Mouse (Mus musculus) limb, embryonic 12.5 days (tissue): ENCODE data around the gene Ccnt1. TPM values are rescaled to one million over a fixed set of nuclear protein-coding genes. Genes with fewer than 3 reads are reported as not detected.
"Not testable (repeated sequence)": the region's sequence is repeated elsewhere in the genome, so short reads cannot be mapped to it uniquely, and the experiment has no call there.

Experiments
- ATAC-seq: fragments of 200-750 bp; cut with Nextera tagmentation; 2 replicates; pipeline ENCODE4 v1.8.0; 2017; ENCODE audit warnings: low read depth, moderate TSS enrichment; ENCODE audit not compliant: insufficient number of reproducible peaks, insufficient read depth, low FRiP score, low TSS enrichment
- H3K27ac ChIP-seq: fragments of 300-500 bp; sonication (generic); 2 replicates; pipeline ENCODE4 v1.5.1; 2016; ENCODE audit warnings: mild to moderate bottlenecking, moderate library complexity
- H3K27me3 ChIP-seq: fragments of 300-500 bp; sonication (generic); 2 replicates; pipeline ENCODE4 v1.6.1; 2016; ENCODE audit warnings: mild to moderate bottlenecking, moderate library complexity
- H3K36me3 ChIP-seq: fragments of 300-500 bp; sonication (generic); 2 replicates; pipeline ENCODE4 v1.6.1; 2016; ENCODE audit warnings: mild to moderate bottlenecking, moderate library complexity
- H3K4me1 ChIP-seq: fragments of 300-500 bp; sonication (generic); replicated peaks from 2 replicates; pipeline ENCODE4 v1.6.1; 2016
- H3K4me2 ChIP-seq: fragments of 300-500 bp; sonication (generic); 2 replicates; pipeline ENCODE4 v1.6.1; 2016; ENCODE audit warnings: mild to moderate bottlenecking, moderate library complexity
- H3K4me3 ChIP-seq: fragments of 300-500 bp; sonication (generic); replicated peaks from 2 replicates; pipeline ENCODE4 v1.5.1; 2016; ENCODE audit warnings: mild to moderate bottlenecking
- H3K9ac ChIP-seq: fragments of 300-500 bp; sonication (generic); replicated peaks from 2 replicates; pipeline ENCODE4 v1.6.1; 2016; ENCODE audit warnings: mild to moderate bottlenecking, moderate library complexity
- H3K9me3 ChIP-seq: fragments of 300-500 bp; sonication (generic); 2 replicates; pipeline ENCODE4 v1.6.1; 2016; ENCODE audit warnings: mild to moderate bottlenecking, moderate library complexity
- WGBS: fragments of 180-500 bp; shearing (Covaris S2); methylation state at CpG from one replicate; pipeline ENCODE4 v1.1.7; 2016; 5-methylcytosine and 5-hydroxymethylcytosine counted together
- polyA plus RNA-seq: library from polyadenylated mRNA; unstranded; fragments of >200 nt; fragmentation: Nextera tagmentation; extraction: Ambion mirVana; gene quantifications from 2 replicates; pipeline ENCODE4 v1.2.1, GENCODE M21; 2016

Ccnt1 gene
- polyA plus RNA-seq, 1 experiment from 2014 or later = 59.4 TPM

DNA sequence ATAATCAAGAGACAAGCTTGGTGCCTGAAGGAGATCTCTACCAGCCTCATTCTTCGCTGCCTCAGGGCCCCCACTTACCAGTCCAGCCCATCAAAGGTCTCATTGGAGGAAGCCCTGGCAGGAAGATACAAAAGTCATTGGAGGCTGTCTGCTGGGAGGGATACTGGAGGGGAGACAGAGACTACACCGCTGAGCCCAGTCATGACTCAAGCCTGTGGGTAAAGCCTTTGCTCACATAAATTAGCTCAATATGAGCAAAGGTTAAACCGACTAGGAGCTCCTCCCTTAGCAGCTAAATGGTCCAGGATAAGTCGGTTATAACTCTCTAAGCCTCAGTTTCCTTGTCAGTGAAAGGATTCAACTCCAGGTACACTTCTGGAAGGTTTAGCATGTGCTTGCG is 24.3 kb upstream of the Ccnt1 start:
- H3K4me3 ChIP-seq = no peak overlapping the region
- WGBS = 91% methylated on average over 5 of the region's 5 CpGs
- H3K36me3 ChIP-seq = peaks cover 99% of the 10 kb centered on the region
- no peak overlapping the region for H3K9ac ChIP-seq
- no peak for ATAC-seq
- no peak overlapping the region for H3K27ac ChIP-seq
- no peaks in the 10 kb centered on the region for H3K27me3 ChIP-seq
- H3K9me3 ChIP-seq = no peaks in the 10 kb centered on the region
- H3K4me1 ChIP-seq = no peaks in the 10 kb centered on the region
- H3K4me2 ChIP-seq = no peak overlapping the region

DNA sequence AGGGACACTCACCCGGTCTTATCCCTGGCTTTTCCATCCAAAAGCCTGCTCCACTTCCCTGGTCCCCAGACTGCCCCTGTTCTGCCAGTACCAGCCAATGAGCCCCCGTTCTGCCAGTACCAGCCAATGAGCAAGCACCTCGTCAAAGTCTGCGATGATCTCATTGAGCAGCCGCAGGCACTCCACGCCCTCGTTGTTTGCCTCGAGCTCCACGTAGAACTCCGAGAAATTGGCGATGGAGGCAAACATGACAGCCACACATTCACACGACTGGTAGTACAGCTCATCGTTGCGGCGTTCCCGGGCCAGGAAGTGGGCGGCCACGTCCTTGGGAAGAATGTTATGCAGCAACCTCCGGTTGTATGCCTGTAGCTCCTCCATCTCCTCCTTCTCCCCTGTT is 23.5 kb upstream of the Ccnt1 start:
- H3K4me1 ChIP-seq = no peaks in the 10 kb centered on the region
- H3K4me3 ChIP-seq = no peak overlapping the region
- WGBS = 78% methylated on average over 19 of the region's 19 CpGs
- H3K27me3 ChIP-seq = no peaks in the 10 kb centered on the region
- no peaks in the 10 kb centered on the region for H3K9me3 ChIP-seq
- no peak overlapping the region for H3K4me2 ChIP-seq
- no peak overlapping the region for H3K27ac ChIP-seq
- no peak for ATAC-seq
- peaks cover 96% of the 10 kb centered on the region for H3K36me3 ChIP-seq
- no peak overlapping the region for H3K9ac ChIP-seq

DNA sequence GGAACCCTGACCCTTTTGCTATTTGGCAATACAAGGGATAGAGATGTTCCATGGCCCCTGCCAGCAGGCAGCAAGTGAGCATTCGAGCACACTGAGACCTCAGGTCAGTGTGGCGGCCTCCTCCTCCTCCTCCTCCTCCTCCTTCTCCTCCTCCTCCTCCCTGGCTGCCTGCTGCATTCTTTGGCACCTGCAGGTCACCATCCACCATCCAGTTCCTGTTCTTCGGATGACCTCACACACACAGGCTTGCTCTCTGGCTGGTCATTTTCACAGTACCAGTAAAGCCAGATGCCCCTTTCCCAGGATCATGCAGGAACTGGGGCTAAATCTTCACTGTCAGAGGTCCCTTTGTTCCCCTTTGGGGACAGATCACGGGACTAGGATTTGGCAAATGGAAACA is 20.7 kb upstream of the Ccnt1 start:
- 80% methylated on average over 4 of the region's 4 CpGs for WGBS
- Histone ChIP-seq H3K36me3 (peaks cover 80% of the 10 kb centered on the region), H3K4me1 (no peaks in the 10 kb centered on the region), H3K9ac (no peak overlapping the region), H3K27ac (no peak overlapping the region), H3K4me3 (no peak overlapping the region), H3K4me2 (no peak overlapping the region), H3K27me3 (no peaks in the 10 kb centered on the region), H3K9me3 (no peaks in the 10 kb centered on the region)
- no peak for ATAC-seq

- Histone ChIP-seq H3K9ac (no peak overlapping the region), H3K36me3 (peaks cover 63% of the 10 kb centered on the region), H3K4me1 (peaks cover 11% of the 10 kb centered on the region; the same call in 1 of the 2 replicates), H3K9me3 (no peaks in the 10 kb centered on the region), H3K27ac (no peak overlapping the region), H3K4me2 (no peak overlapping the region), H3K27me3 (no peaks in the 10 kb centered on the region), H3K4me3 (no peak overlapping the region)
- ATAC-seq = no peak
- WGBS = 55% methylated on average over 7 of the region's 7 CpGs
Measured at GRCm38 (mm10) chr15:98589640-98590336, 19.1 kb upstream of the Ccnt1 start.

- H3K9ac ChIP-seq = no peak overlapping the region
- H3K27ac ChIP-seq = no peak overlapping the region
- H3K4me2 ChIP-seq = no peak overlapping the region
- H3K27me3 ChIP-seq = no peaks in the 10 kb centered on the region
- no peaks in the 10 kb centered on the region for H3K9me3 ChIP-seq
- no peak for ATAC-seq
- no peak overlapping the region for H3K4me3 ChIP-seq
- H3K4me1 ChIP-seq = peaks cover 11% of the 10 kb centered on the region; the same call in 1 of the 2 replicates
- peaks cover 43% of the 10 kb centered on the region for H3K36me3 ChIP-seq
- 89% methylated on average over 11 of the region's 11 CpGs for WGBS
Measured at GRCm38 (mm10) chr15:98587751-98588150, 17.0 kb upstream of the Ccnt1 start.

- not testable (repeated sequence) for H3K4me2 ChIP-seq, ATAC-seq, H3K27me3 ChIP-seq, H3K4me3 ChIP-seq, H3K9ac ChIP-seq, H3K9me3 ChIP-seq, H3K27ac ChIP-seq
- 71% methylated on average over 9 of the region's 9 CpGs for WGBS
- Histone ChIP-seq H3K4me1 (peaks cover 11% of the 10 kb centered on the region; the same call in 1 of the 2 replicates), H3K36me3 (peaks cover 27% of the 10 kb centered on the region)
Measured at GRCm38 (mm10) chr15:98586141-98586540, 15.4 kb upstream of the Ccnt1 start.

DNA sequence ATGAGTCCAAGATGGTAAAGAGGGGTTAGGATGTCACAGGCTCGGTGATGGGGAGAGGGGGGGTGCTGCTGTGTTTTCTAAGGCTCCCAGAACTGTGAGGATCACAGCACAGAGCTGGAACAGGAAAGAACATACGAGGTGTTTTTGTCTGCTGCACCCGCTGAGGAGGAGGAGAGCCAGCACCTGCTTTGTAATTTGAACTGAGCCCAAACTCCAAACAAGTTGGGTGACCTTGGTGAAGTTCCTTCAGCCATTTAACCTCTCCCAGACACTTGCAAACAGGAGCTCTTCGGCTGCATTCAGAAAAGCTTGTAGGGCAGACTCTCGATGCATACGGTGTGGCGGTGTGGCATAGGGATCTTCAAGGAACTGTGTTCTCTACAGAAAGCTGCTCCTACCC is 14.7 kb upstream of the Ccnt1 start:
- ATAC-seq = no peak
- Histone ChIP-seq H3K9ac (no peak overlapping the region), H3K27me3 (no peaks in the 10 kb centered on the region), H3K4me3 (no peak overlapping the region), H3K9me3 (no peaks in the 10 kb centered on the region), H3K27ac (no peak overlapping the region), H3K4me2 (no peak overlapping the region), H3K36me3 (peaks cover 20% of the 10 kb centered on the region), H3K4me1 (peaks cover 11% of the 10 kb centered on the region; the same call in 1 of the 2 replicates)
- 26% methylated on average over 7 of the region's 7 CpGs for WGBS

DNA sequence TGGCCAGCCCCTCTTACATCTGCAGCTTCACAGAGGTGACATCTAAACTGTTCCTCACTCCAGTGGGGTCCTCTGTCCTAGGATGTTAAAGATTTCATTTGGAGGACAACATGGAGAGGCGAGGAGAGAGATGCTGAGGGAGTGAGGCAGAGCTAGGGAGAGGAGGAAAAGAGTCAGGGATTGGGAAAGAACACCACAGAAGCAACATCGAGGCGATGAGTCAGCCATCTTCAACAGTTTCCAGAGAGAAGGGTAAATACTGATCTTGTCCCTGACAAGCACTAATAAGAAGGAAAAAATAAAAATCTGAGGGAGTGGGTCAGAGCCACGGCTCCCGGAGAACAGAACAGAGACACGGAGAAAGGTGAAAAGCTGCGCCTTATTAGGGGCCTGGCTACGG is 12.3 kb upstream of the Ccnt1 start:
- Histone ChIP-seq H3K4me1 (peaks cover 11% of the 10 kb centered on the region; the same call in 1 of the 2 replicates), H3K27ac (no peak overlapping the region), H3K9me3 (no peaks in the 10 kb centered on the region), H3K4me3 (no peak overlapping the region), H3K27me3 (no peaks in the 10 kb centered on the region), H3K36me3 (no peaks in the 10 kb centered on the region), H3K9ac (no peak overlapping the region; the same call in 1 of the 2 replicates), H3K4me2 (no peak overlapping the region)
- no peak for ATAC-seq
- WGBS = 68% methylated on average over 8 of the region's 8 CpGs

DNA sequence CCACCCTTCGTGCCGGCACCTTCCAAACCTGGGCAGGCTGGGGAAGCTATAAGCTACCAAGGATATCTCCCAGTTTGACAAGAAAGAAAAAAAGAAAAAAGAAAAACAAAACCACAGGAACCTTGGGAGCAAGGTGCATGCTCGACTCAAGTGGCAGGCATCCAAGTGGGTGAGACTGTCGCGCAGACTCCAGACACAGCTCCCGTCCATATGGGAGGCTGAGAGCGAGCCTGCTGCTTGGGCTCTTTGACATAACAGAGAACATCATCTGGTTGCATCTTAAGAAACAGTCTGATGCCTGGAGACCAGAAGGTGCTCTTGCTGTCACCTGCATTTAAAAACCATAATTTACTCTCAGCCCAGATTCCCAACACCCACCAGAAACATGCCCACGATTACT is 11.7 kb upstream of the Ccnt1 start:
- ATAC-seq = no peak
- H3K9ac ChIP-seq = no peak overlapping the region
- no peaks in the 10 kb centered on the region for H3K9me3 ChIP-seq
- no peaks in the 10 kb centered on the region for H3K27me3 ChIP-seq
- peaks cover 11% of the 10 kb centered on the region; the same call in 1 of the 2 replicates for H3K4me1 ChIP-seq
- WGBS = 81% methylated on average over 8 of the region's 8 CpGs
- H3K27ac ChIP-seq = no peak overlapping the region
- no peak overlapping the region for H3K4me3 ChIP-seq
- no peak overlapping the region for H3K4me2 ChIP-seq
- H3K36me3 ChIP-seq = no peaks in the 10 kb centered on the region

DNA sequence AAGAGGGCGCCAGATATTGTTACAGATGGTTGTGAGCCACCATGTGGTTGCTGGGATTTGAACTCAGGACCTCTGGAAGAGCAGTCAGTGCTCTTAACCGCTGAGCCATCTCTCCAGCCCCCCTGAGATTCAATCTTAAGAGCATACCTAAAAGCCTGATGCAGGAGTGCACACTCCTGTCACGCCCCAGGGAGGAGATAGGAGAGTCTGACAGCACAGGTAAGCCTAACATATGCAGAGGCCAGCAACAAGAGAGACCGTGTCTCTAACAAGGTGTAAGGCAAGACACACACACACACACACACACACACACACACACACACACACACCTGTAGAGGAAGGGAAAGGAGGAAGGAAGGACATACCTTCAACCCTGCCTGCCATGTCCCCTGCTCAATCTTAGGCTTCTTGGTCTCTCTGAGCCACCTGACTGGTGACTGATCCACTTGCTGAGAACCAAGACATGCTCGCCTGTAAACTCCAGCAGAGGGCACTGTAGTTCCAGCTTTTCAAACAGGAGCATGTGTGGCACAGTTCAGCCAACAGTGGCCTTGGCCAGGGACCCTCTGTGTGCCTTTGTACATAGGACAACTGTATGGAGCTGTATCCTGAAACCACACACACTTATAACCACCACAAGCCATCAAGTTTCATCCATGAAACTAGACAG is 9.2 kb upstream of the Ccnt1 start:
- H3K27me3 ChIP-seq = no peaks in the 10 kb centered on the region
- H3K27ac ChIP-seq = no peak overlapping the region
- H3K4me3 ChIP-seq = no peak overlapping the region
- H3K4me2 ChIP-seq = no peak overlapping the region
- no peaks in the 10 kb centered on the region for H3K9me3 ChIP-seq
- H3K9ac ChIP-seq = no peak overlapping the region
- H3K36me3 ChIP-seq = no peaks in the 10 kb centered on the region
- no peaks in the 10 kb centered on the region for H3K4me1 ChIP-seq
- 46% methylated on average over 5 of the region's 5 CpGs for WGBS
- ATAC-seq = peak; percentile 91

- no peak for ATAC-seq
- no peaks in the 10 kb centered on the region for H3K36me3 ChIP-seq
- H3K9me3 ChIP-seq = no peaks in the 10 kb centered on the region
- H3K27ac ChIP-seq = no peak overlapping the region
- no peak overlapping the region for H3K9ac ChIP-seq
- H3K4me2 ChIP-seq = no peak overlapping the region
- no peak overlapping the region for H3K4me3 ChIP-seq
- no peaks in the 10 kb centered on the region for H3K27me3 ChIP-seq
- H3K4me1 ChIP-seq = no peaks in the 10 kb centered on the region
- WGBS = 88% methylated on average over 2 of the region's 2 CpGs
Measured at GRCm38 (mm10) chr15:98579310-98579709, 8.6 kb upstream of the Ccnt1 start.
